Mouse (Mus musculus) adrenal gland, adult 2 months (tissue): Measurements from ENCODE around the gene Trim14. TPM values are rescaled to one million over a fixed set of nuclear protein-coding genes. Genes with fewer than 3 reads are reported as not detected.

ENCODE experiments used
- DNase-seq: peaks from one replicate; pipeline ENCODE4 v3.0.0; 2021
- polyA plus RNA-seq: library from polyadenylated mRNA; depleted of rRNA; stranded (reverse); fragments of >200 nt; gene quantifications from 2 replicates; pipeline ENCODE4 v1.2.3, GENCODE M21; 2012
- total RNA-seq, 2 experiments: library from RNA; stranded (reverse); gene quantifications; 2 replicates each; pipeline ENCODE4 v1.2.3; 2021

Trim14 gene
- total and polyA plus RNA-seq, 3 experiments, result 4.9 to 21.3 (median 5.8) TPM

- no peak for DNase-seq
These were observed 26.1 kb upstream of the Trim14 start for GRCm38 (mm10) chr4:46562037-46562436.

DNA sequence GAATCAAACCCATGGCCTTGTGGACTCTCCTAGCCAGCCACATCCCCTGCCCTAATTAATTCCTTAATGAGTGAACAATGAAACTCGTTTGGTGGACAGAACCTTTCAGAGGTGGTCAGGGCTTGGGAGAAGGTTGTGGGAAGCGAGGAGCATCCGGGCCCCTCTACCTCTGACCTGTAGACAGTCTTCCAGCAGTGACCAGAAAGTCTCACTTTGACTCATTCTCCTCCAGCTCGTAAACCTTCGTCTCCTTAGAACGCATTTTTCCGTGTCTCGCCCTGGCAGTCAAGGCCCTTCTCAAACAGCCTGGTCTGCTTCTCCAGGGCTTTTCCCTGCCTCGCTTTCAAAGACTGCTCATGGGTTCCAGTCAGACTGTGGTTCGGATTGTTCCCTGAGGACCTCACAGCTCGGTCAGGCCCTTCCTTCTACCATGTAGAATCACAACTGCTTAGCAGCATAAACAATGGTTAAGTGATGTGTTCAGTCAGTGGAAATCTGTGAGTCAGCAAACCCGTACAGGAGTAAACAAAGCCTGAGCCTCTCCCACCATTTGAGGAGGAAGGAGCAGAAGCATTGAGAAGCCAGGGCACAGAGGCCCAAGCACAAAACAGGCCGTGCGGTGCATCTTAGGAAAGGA is 24.2 kb upstream of the Trim14 start:
- DNase-seq, result no peak

GRCm38 (mm10) chr4:46558672-46559667 is 23.0 kb upstream of the Trim14 start:
- no peak for DNase-seq

DNA sequence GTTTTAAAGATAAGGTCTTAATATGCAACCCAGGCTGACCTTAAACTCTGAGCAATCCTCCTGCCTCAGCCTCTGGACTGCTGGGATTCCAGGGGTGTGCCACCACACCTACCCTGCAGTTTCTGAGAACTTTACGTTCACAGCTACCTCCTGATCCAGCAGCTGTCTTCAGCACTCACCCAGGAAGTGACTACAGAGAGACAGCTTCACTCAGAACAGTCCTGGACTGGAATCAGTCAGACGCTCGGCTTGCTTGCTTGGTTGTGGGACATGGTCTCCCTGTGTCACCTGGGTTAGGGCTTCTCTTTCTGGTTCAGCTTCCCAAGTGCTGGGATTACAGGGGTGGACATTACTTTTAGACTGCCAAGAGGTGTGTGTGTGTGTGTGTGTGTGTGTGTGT is 21.0 kb upstream of the Trim14 start:
- DNase-seq, result no peak

DNA sequence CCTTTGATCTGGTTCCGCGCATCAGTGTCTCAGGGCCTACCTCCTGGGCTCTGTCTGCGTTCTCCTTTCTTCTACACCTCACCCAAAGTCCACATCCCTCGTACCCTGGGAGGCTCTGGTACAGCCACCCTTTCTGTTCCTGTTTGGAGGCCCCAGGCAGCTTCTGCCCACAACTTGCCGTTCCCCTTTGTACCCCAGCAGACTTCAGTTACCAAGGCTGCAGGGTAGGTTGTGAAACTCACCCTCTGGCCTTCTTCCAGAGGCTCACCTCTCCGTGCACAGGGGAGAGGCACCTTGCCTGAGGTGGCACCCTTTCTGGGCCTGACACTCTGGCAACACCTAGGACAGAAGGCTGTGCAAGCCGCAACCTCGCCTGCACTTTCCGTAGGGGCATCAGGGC is 19.8 kb upstream of the Trim14 start:
- no peak for DNase-seq

DNA sequence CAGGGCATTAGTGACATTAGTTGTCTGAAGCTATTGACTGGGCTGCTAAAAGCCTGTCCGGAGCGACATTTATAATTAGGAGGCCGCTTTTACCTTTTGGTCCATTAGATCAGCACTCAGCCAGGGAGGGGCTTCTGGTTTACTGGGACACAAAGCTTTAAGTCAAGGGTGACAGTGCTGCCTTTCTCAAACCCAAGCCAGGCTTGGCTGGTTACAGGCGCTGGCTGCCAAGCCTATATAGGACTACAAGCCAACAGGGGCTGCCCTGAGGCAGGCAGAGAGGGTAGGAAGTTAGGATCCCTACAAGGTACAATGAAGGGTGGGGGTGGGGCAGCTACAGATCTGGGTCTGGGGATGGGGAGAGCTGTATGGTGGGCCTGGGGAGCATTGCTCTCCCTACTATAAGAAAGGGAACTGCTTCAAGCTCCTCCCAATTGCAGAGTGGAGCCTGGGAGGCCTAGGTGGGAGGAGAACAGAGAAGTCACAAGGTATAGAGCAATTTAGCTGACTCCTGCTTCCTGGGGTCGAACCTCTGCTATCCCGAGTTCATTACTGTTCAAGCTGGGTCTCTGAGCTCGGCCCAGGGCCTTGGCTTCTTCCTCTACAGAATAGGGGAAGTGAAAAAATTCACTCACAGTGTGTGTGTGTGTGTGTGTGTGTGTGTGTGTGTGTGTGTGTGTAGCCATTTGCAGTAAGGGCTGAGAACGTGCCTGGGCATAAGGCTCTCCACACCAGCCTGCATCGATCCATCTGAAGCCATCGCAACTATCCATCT is 18.5 kb upstream of the Trim14 start:
- DNase-seq, result no peak

DNA sequence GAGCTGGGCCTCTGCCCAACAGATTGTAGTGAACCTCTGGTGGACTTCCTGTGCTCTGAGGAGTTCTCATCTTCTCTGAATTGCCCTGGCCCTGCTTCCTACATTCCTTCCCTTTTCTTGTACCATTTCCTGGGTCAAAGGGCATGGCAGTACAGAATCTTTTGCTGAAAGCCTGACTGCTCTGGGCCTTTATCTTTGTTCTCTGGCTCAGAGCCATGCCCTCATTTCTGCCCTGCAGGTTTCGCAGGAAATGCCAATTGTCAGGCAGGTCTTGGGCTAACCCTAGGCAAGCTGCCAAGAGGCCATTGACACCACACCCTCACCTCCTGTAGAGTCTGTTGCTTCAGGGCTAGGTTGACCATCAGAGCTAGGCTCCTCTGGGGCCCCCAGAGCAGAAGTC is 17.9 kb upstream of the Trim14 start:
- DNase-seq, result peak; percentile 63

DNA sequence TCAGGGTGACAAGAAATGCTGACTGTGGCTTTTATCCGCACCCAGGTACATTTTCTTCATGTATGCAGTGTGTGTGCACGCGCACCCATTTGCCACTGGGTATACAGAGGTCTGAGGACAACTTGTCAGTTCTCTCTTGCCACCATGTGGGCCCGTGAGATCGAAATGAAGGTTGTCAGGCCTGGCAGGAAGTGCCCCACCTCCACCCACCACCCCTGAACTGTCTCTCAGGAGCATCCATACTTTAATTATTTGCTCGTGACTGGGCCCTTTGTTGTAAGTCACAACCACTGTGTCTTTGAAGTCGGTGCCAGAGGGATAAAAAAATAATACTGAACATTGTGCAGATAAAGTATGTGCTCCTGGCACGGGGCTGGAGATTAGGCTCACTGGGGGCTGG is 14.5 kb upstream of the Trim14 start:
- no peak for DNase-seq

DNA sequence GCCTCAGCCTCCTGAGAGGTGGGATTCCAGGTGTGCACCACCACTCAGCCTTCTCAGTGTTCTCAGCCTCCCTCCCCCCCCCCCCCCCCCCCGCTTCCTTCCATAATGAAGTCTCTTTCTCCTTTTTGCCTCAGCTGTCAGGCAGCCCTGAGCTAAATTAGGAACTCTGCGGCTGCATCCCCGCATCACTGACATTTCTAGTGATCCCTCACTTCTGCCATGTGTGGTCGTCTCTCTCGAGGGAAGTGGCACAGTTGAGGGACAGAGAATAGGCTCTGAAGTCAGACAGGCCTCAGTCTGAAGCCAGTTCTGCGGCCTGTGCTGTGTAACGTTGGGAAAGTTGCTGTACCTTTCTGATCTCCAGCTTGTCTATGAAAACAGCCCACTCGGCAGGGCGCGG is 14.0 kb upstream of the Trim14 start:
- no peak for DNase-seq

- no peak for DNase-seq
These were observed 10.8 kb upstream of the Trim14 start for GRCm38 (mm10) chr4:46546709-46547108.

DNA sequence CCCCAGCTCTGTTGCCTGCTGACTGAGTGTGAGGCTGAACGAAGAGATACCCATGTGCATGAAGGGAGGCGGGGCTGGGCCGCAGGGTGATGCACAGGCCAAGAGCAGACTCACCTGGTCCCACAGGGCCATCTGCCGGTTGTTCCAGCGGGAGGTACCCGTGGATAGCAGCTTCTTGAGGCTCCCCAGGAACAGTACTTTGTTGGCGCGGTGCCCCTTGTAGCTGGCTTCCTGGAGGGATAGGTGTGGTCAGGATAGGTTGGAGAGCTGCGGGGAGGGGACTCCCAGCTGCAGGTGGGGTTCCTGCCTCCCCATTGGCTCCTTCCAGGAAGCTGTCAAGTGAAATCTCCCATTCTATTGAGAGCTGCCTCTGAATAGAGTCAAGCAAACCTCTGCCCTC is 9.6 kb upstream of the Trim14 start:
- no peak for DNase-seq

- no peak for DNase-seq
These were observed 8.4 kb upstream of the Trim14 start for GRCm38 (mm10) chr4:46544313-46544712.

DNA sequence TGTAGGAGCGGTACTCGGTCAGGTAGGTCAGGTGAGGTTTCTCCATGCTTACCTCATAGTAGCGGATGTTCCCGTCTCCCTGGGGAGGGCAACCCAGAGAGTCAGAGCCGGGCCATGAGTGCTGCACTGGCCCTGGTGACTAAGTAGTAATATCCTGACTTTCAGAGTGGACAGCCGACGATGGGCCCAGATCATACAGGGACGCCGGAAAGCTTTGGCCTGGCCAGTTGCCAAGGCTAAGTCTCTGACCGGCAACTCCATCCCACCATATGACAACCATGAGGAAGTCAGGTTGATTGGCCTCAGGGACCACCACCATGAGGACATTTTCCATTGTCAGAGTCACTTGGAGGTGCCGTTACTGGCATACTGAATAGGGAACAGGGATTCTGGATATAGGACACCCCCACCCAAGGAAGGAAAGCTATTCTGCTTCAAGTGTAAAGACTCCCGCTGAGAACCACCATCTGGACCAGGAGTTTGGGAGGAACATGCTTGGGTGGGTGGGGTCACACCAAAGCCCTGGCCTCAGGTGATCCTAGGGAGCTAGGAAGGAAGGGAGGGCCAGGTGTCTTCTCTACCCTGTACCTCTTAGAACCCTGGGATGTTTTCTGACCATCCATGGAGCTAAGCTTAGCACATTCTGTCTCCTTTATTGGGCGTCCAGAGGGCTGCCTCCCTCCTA is 7.6 kb upstream of the Trim14 start:
- no peak for DNase-seq

DNA sequence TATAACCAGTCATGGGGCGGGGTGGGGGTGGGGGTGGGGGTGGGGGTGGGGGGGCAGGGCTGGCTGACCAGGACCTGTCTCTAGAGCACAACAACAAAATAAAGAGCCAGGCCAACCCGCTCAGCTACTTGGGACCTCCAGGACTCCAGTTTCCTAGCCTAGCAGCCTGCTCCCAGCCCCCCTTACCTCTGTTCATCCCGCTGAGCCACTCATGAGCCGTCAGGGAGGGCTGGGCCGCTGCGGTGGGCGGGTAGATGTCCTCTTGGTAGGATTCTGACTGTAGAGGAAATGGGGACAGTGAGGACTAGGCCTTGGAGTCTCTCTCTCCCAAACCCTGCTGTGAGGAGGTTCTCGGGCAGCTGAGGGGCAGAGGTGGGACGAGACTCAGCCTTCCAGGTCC is 5.8 kb upstream of the Trim14 start:
- DNase-seq, result no peak

- no peak for DNase-seq
These were observed 3.2 kb upstream of the Trim14 start for GRCm38 (mm10) chr4:46539167-46539566.

- no peak for DNase-seq
These were observed 679 bp downstream of the Trim14 start for GRCm38 (mm10) chr4:46535094-46535830.

DNA sequence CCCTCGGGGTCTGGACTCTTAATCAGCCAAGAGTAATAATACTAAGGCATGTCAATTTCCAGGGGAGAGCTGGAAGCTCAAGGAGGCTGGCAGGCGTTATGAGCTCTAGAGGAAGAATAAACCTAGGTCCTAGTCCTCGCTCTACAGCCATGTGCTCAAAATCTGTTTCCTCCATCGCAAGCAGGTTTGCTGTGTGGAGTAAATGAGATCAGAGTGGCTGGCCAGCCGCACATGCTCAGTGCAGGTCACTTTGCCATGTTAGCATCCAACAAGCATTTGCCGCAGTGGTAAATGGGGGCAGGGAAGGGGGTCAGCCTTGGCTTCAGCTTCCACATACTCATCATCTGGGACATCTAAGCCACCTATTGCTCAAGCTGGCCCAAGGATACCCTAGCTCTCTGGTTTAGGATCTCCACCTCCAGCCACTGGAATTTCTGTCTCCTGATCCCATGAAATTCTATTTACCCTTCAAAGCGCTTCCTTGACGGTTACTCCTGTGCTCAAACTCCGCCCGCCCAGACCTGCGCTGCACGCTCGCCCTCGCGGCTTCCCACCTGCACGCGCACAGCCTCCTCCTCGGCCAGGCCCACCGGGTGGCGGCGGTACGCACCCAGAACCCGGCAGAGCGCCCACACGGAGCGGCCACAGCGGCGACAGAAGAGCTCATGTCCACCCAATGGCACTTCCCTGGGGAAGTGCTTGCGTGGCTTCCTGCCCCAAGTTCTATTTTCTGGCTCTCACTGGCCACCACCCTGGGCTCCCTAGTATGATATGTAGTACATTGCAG is 1.8 kb downstream of the Trim14 start:
- peak; percentile 31 for DNase-seq

- no peak for DNase-seq
These were observed 3.0 kb downstream of the Trim14 start for GRCm38 (mm10) chr4:46532926-46533325.

DNA sequence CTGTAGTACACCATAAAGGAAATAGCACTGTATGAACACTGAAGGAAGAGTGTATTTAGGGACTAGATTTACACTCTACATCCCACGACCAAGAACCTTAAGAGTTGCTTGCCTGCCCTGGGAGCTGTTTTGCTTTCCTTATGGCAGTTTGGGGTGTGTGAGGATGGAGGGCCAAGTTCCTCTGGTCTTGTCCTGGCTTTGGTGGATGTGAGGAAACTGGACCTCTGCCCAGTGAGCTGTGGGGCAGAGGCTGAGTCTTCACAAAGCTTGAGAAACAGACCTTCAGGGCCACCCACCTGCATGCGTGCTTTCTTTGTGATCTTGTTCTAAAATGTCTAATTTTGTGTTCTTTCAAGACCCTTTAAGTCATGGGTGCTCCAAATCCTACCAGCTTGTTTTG is 3.4 kb downstream of the Trim14 start:
- DNase-seq, result no peak

DNA sequence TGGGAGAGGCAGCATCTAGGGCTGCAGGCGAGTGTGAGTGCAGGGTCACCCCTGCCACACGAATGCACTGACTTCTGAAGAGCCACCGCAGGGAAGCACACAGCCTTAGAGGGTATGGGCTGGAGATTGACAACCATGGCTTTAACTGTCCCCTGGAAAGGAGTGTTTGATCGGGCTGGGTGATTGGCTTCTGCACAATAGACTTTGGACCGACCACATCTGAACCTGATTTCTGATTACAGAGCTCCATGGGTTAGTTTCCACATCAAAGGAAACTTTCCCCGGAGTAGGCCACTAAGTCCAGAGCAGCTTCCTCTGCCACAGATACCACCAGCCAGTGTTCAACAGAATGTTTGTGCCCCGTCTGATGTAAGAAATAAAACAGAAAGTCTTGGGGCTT is 6.2 kb downstream of the Trim14 start:
- DNase-seq, result no peak

- DNase-seq, result peak; percentile 43
These were observed 8.4 kb downstream of the Trim14 start for GRCm38 (mm10) chr4:46527558-46527926.
